Mouse (Mus musculus) liver, embryonic 14.5 days (tissue): Measurements from ENCODE around the gene Myo9b.

Source experiments
- CTCF ChIP-seq: IDR thresholded peaks from 2 replicates; pipeline ENCODE4 v1.5.1; 2016; ENCODE audit warnings: antibody characterized with exemption, low read depth, control low read depth
- EP300 ChIP-seq: IDR thresholded peaks from 2 replicates; pipeline ENCODE4 v1.6.1; 2016; ENCODE audit warnings: antibody characterized with exemption, low read depth

DNA sequence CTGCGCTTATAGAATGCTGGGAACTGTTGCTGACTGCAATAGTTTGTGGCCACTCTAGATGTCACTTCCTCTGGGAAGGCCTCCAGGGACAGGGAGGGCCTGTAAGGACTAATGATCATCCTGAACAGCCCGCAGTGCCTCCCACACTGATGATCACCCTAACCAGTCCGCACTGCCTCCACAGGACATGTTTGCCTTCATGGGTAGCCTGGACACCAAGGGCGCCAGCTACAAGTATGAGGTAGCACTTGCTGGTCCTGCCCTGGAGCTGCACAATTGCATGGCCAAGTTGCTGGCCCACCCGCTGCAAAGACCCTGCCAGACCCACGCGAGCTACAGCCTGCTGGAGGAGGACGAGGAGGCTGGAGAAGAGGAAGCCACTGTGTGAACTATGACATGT, 131.5 kb downstream of the Myo9b start:
- no peak for TF ChIP-seq CTCF
- no peak for TF ChIP-seq EP300
